Mouse (Mus musculus) lung, embryonic 16.5 days (tissue): ENCODE data around the gene Ccr7. TPM values are rescaled to one million over a fixed set of nuclear protein-coding genes. Genes with fewer than 3 reads are reported as not detected.
A peak's percentile ranks its signal among the peaks of the same experiment; 100 is the strongest.

Experiments
- ATAC-seq: fragments of 200-750 bp; cut with Nextera tagmentation; 2 replicates; pipeline ENCODE4 v1.8.0; 2017; ENCODE audit warnings: low read depth, mild to moderate bottlenecking, moderate library complexity
- H3K27ac ChIP-seq: fragments of 300-500 bp; sonication (generic); 2 replicates; pipeline ENCODE4 v1.5.1; 2014; ENCODE audit warnings: mild to moderate bottlenecking, control low read depth, low read length
- H3K27me3 ChIP-seq: fragments of 300-500 bp; sonication (generic); 2 replicates; pipeline ENCODE4 v1.6.1; 2014; ENCODE audit warnings: low read depth, low read length, mixed read lengths; ENCODE audit not compliant: control insufficient read depth, insufficient read depth
- H3K36me3 ChIP-seq: fragments of 300-500 bp; sonication (generic); 2 replicates; pipeline ENCODE4 v1.6.1; 2014; ENCODE audit warnings: low read length; ENCODE audit not compliant: control insufficient read depth, insufficient read depth
- H3K4me1 ChIP-seq: fragments of 300-500 bp; sonication (generic); replicated peaks from 2 replicates; pipeline ENCODE4 v1.6.1; 2014; ENCODE audit warnings: low read length, mixed read lengths; ENCODE audit not compliant: control insufficient read depth, insufficient read depth
- H3K4me2 ChIP-seq: fragments of 300-500 bp; sonication (generic); 2 replicates; pipeline ENCODE4 v1.6.1; 2014; ENCODE audit warnings: low read depth, low read length, control low read depth
- H3K4me3 ChIP-seq: fragments of 300-500 bp; sonication (generic); 2 replicates; pipeline ENCODE4 v1.5.1; 2014; ENCODE audit warnings: mild to moderate bottlenecking, low read length, control low read depth
- H3K9ac ChIP-seq: fragments of 300-500 bp; sonication (generic); 2 replicates; pipeline ENCODE4 v1.6.1; 2014; ENCODE audit warnings: low read length, control low read depth
- H3K9me3 ChIP-seq: fragments of 300-500 bp; sonication (generic); 2 replicates; pipeline ENCODE4 v1.6.1; 2016; ENCODE audit warnings: low read length; ENCODE audit not compliant: control insufficient read depth
- WGBS: fragments of 180-500 bp; shearing (Covaris S2); extraction: QIAGEN DNeasy Blood & Tissue Kit; methylation state at CpG from one replicate; pipeline ENCODE4 v1.1.7; 2014; 5-methylcytosine and 5-hydroxymethylcytosine counted together
- polyA plus RNA-seq: library from polyadenylated mRNA; unstranded; fragments of >200 nt; fragmentation: Nextera tagmentation; extraction: Ambion mirVana; gene quantifications from 2 replicates; pipeline ENCODE4 v1.2.1, GENCODE M21; 2015

The Ccr7 gene
- polyA plus RNA-seq, 1 experiment from 2014 or later: 0.18 TPM

GRCm38 (mm10) chr11:99113111-99113510, 41.8 kb downstream of the Ccr7 start:
- peaks cover 3% of the 10 kb centered on the region; the same call in 1 of the 2 replicates for H3K9me3 ChIP-seq
- peaks cover 7% of the 10 kb centered on the region for H3K4me1 ChIP-seq
- H3K4me3 ChIP-seq: no peak overlapping the region
- ATAC-seq: peak; percentile 59; the same call in 1 of the 2 replicates
- H3K27ac ChIP-seq: peak overlapping the region; percentile 71
- WGBS: 1% methylated on average over 3 of the region's 3 CpGs
- H3K27me3 ChIP-seq: no peaks in the 10 kb centered on the region
- no peaks in the 10 kb centered on the region for H3K36me3 ChIP-seq
- H3K4me2 ChIP-seq: peak overlapping the region; percentile 11; the same call in 1 of the 2 replicates
- peak overlapping the region; percentile 34; the same call in 1 of the 2 replicates for H3K9ac ChIP-seq

GRCm38 (mm10) chr11:99112700-99113099, 42.2 kb downstream of the Ccr7 start:
- 5% methylated on average over 5 of the region's 5 CpGs for WGBS
- H3K27ac ChIP-seq: peak overlapping the region; percentile 71

GRCm38 (mm10) chr11:99111631-99112030, 43.2 kb downstream of the Ccr7 start:
- H3K9ac ChIP-seq: no peak overlapping the region
- H3K27me3 ChIP-seq: no peaks in the 10 kb centered on the region
- no peak for ATAC-seq
- H3K4me1 ChIP-seq: peaks cover 8% of the 10 kb centered on the region
- H3K9me3 ChIP-seq: peaks cover 3% of the 10 kb centered on the region; the same call in 1 of the 2 replicates
- no peak overlapping the region for H3K4me2 ChIP-seq
- 91% methylated on average over 7 of the region's 7 CpGs for WGBS
- H3K4me3 ChIP-seq: no peak overlapping the region
- no peaks in the 10 kb centered on the region for H3K36me3 ChIP-seq
- H3K27ac ChIP-seq: no peak overlapping the region

More at GRCm38 (mm10) chr11:99112700-99113099, 42.2 kb downstream of the Ccr7 start:
- Histone ChIP-seq H3K4me3 (no peak overlapping the region), H3K4me2 (0 out of 2 replicates have a peak overlapping the region, but pooled peaks have one; percentile 11), H3K27me3 (no peaks in the 10 kb centered on the region), H3K4me1 (peaks cover 7% of the 10 kb centered on the region), H3K9me3 (peaks cover 3% of the 10 kb centered on the region; the same call in 1 of the 2 replicates), H3K36me3 (no peaks in the 10 kb centered on the region), H3K9ac (peak overlapping the region; percentile 34; the same call in 1 of the 2 replicates)
- ATAC-seq: no peak

GRCm38 (mm10) chr11:99111155-99111554, 43.7 kb downstream of the Ccr7 start:
- 60% methylated on average over 11 of the region's 11 CpGs for WGBS
- no peaks in the 10 kb centered on the region for H3K27me3 ChIP-seq
- ATAC-seq: no peak
- H3K4me2 ChIP-seq: no peak overlapping the region
- no peaks in the 10 kb centered on the region for H3K36me3 ChIP-seq
- peaks cover 12% of the 10 kb centered on the region for H3K4me1 ChIP-seq
- no peak overlapping the region for H3K9ac ChIP-seq
- no peak overlapping the region for H3K27ac ChIP-seq
- peaks cover 3% of the 10 kb centered on the region; the same call in 1 of the 2 replicates for H3K9me3 ChIP-seq
- no peak overlapping the region for H3K4me3 ChIP-seq

GRCm38 (mm10) chr11:99110370-99111110, 44.3 kb downstream of the Ccr7 start:
- Histone ChIP-seq H3K4me2 (no peak overlapping the region), H3K9me3 (peaks cover 3% of the 10 kb centered on the region; the same call in 1 of the 2 replicates), H3K9ac (no peak overlapping the region), H3K4me1 (peaks cover 12% of the 10 kb centered on the region), H3K27ac (no peak overlapping the region), H3K36me3 (no peaks in the 10 kb centered on the region), H3K27me3 (no peaks in the 10 kb centered on the region), H3K4me3 (no peak overlapping the region)
- WGBS: 67% methylated on average over 15 of the region's 15 CpGs
- no peak for ATAC-seq

- ATAC-seq: no peak
- Histone ChIP-seq H3K27ac (no peak overlapping the region; the same call in 1 of the 2 replicates), H3K9me3 (peaks cover 3% of the 10 kb centered on the region; the same call in 1 of the 2 replicates), H3K36me3 (no peaks in the 10 kb centered on the region), H3K9ac (no peak overlapping the region), H3K4me1 (peaks cover 12% of the 10 kb centered on the region), H3K4me2 (no peak overlapping the region), H3K4me3 (no peak overlapping the region), H3K27me3 (no peaks in the 10 kb centered on the region)
- 54% methylated on average over 3 of the region's 3 CpGs for whole genome bisulfite sequencing
Observed at GRCm38 (mm10) chr11:99108296-99108695, 46.6 kb downstream of the Ccr7 start.

GRCm38 (mm10) chr11:99105981-99106726, 48.7 kb downstream of the Ccr7 start:
- no peaks in the 10 kb centered on the region for H3K36me3 ChIP-seq
- H3K4me1 ChIP-seq: peaks cover 5% of the 10 kb centered on the region
- H3K27me3 ChIP-seq: no peaks in the 10 kb centered on the region
- H3K4me2 ChIP-seq: no peak overlapping the region
- 56% methylated on average over 12 of the region's 12 CpGs for WGBS
- no peak for ATAC-seq
- no peak overlapping the region for H3K27ac ChIP-seq
- H3K9me3 ChIP-seq: peaks cover 3% of the 10 kb centered on the region; the same call in 1 of the 2 replicates
- H3K9ac ChIP-seq: no peak overlapping the region
- no peak overlapping the region for H3K4me3 ChIP-seq

- no peak for ATAC-seq
- Histone ChIP-seq H3K4me2 (no peak overlapping the region), H3K27ac (no peak overlapping the region), H3K9me3 (no peaks in the 10 kb centered on the region), H3K4me3 (no peak overlapping the region), H3K27me3 (no peaks in the 10 kb centered on the region), H3K36me3 (no peaks in the 10 kb centered on the region), H3K4me1 (peaks cover 11% of the 10 kb centered on the region), H3K9ac (no peak overlapping the region)
- WGBS: 47% methylated on average over 9 of the region's 9 CpGs
Observed at GRCm38 (mm10) chr11:99104609-99105410, 50.1 kb downstream of the Ccr7 start.
